ENCODE assay signal across 7 mouse cellular contexts in genomic region chr4:108847715-108848504, GRCm38 (mm10). TPM values are rescaled to one million over a fixed set of nuclear protein-coding genes. Genes with fewer than 3 reads are reported as not detected.
A peak's percentile ranks its signal among the peaks of the same experiment; 100 is the strongest.
DNase-seq lines count a peak whose midpoint lies in the region; ATAC-seq and TF ChIP-seq lines count a peak whose summit lies in the region.

Gene Kti12, plus strand, starts transcription at chr4:108847785.

- 0 out of 2 replicates have a peak, but pooled peaks have one; percentile 13 for TF ChIP-seq POLR2A in small intestine, adult 2 months (IDR thresholded peaks at IDR 0.05; ENCODE audit: low read depth, low read length)

- no peaks in the 10 kb centered on the region for H3K27me3 ChIP-seq in intestine, postnatal 0 days (replicated peaks; ENCODE audit: control insufficient read depth, insufficient read depth, low read length)
- H3K27me3 ChIP-seq in midbrain, embryonic 12.5 days, result no peaks in the 10 kb centered on the region
- no peaks in the 10 kb centered on the region for H3K27me3 ChIP-seq in small intestine, adult 2 months (ENCODE audit: control insufficient read depth, insufficient read depth, low read length)

- peak; percentile 80 for ATAC-seq in intestine, postnatal 0 days
- peak; percentile 88 for ATAC-seq in midbrain, embryonic 12.5 days (ENCODE audit: low FRiP score, low read depth)

- no peaks in the 10 kb centered on the region; the same call in 1 of the 2 replicates for H3K36me3 ChIP-seq in intestine, postnatal 0 days (ENCODE audit: control insufficient read depth, insufficient read depth)
- 0 out of 2 replicates have a peak, but pooled peaks cover 4% of the 10 kb centered on the region for H3K36me3 ChIP-seq in midbrain, embryonic 12.5 days
- peaks cover 8% of the 10 kb centered on the region; the same call in 1 of the 2 replicates for H3K36me3 ChIP-seq in small intestine, adult 2 months (ENCODE audit: control insufficient read depth, insufficient read depth, low read length)

- peak within 1 kb of the TSS; percentile 85 for H3K4me3 ChIP-seq in intestine, postnatal 0 days (ENCODE audit: low read depth, low read length)
- peak within 1 kb of the TSS; percentile 85 for H3K4me3 ChIP-seq in midbrain, embryonic 12.5 days
- peak within 1 kb of the TSS; percentile 98 for H3K4me3 ChIP-seq in small intestine, adult 2 months (ENCODE audit: low read depth, low read length)

- 0 out of 2 replicates have a peak, but pooled peaks cover 5% of the 10 kb centered on the region for H3K4me1 ChIP-seq in intestine, postnatal 0 days (replicated peaks; ENCODE audit: control insufficient read depth, insufficient read depth, low read length)
- H3K4me1 ChIP-seq in midbrain, embryonic 12.5 days, result peaks cover 16% of the 10 kb centered on the region
- peaks cover 8% of the 10 kb centered on the region; the same call in 1 of the 2 replicates for H3K4me1 ChIP-seq in small intestine, adult 2 months (ENCODE audit: control insufficient read depth, insufficient read depth, insufficient read length, low read length)

- no peak for TF ChIP-seq CTCF in intestine, postnatal 0 days (IDR thresholded peaks at IDR 0.05; ENCODE audit: low read depth)
- no peak for TF ChIP-seq CTCF in small intestine, adult 2 months (IDR thresholded peaks at IDR 0.05; ENCODE audit: extremely low read depth, insufficient read length, insufficient replicate concordance, low read depth, low read length)

- no peaks in the 10 kb centered on the region for H3K9me3 ChIP-seq in intestine, postnatal 0 days (ENCODE audit: control insufficient read depth)
- H3K9me3 ChIP-seq in midbrain, embryonic 12.5 days, result no peaks in the 10 kb centered on the region

- peak within 1 kb of the TSS; percentile 77 for H3K9ac ChIP-seq in intestine, postnatal 0 days (ENCODE audit: low read depth, low read length)
- peak within 1 kb of the TSS; percentile 82 for H3K9ac ChIP-seq in midbrain, embryonic 12.5 days (replicated peaks)

- intact Hi-C loops in left cerebral cortex, postnatal 4 days (cut with DNase I), result no loop called here

- H3K4me2 ChIP-seq in intestine, postnatal 0 days (replicated peaks; ENCODE audit: low read depth), result peak within 1 kb of the TSS; percentile 92
- peak within 1 kb of the TSS; percentile 92 for H3K4me2 ChIP-seq in midbrain, embryonic 12.5 days (replicated peaks)

- DNase-seq in adrenal gland, adult 8-10 months, result peak; percentile 80
- peak; percentile 81 for DNase-seq in embryo, embryonic 9.5 days (ENCODE audit: extremely low spot score)
- no peak for DNase-seq in gonadal fat pad, adult 2 months (ENCODE audit: low read depth)
- peak; percentile 81 for DNase-seq in left cerebral cortex, postnatal 4 days

- peak within 1 kb of the TSS; percentile 91 for H3K27ac ChIP-seq in intestine, postnatal 0 days (ENCODE audit: low read depth, low read length)
- peak within 1 kb of the TSS; percentile 75 for H3K27ac ChIP-seq in midbrain, embryonic 12.5 days (replicated peaks)
- H3K27ac ChIP-seq in small intestine, adult 2 months (ENCODE audit: insufficient read depth, low read depth, low read length), result peak within 1 kb of the TSS; percentile 45

- WGBS in intestine, postnatal 0 days, result under 1% methylated on average over 73 of the region's 77 CpGs
- WGBS in midbrain, embryonic 12.5 days, result under 1% methylated on average over 77 of the region's 77 CpGs
- under 1% methylated on average over 77 of the region's 77 CpGs for WGBS in small intestine, adult 2 months

RNA-seq across cellular contexts. Expression of gene Kti12, which starts in this region (rescaled TPM):
- total RNA-seq in adrenal gland, adult 8-10 months (2022), result 10 to 100 TPM; 30.5 to 36.2 (median 31.8) TPM
- 26.0 and 27.1 TPM in 2 replicates for polyA plus RNA-seq in gonadal fat pad, adult 2 months (2012; rRNA removed)
- polyA plus RNA-seq in intestine, postnatal 0 days (2015; fragmentation: Nextera tagmentation; extraction: Ambion mirVana), result 20.4 and 22.7 TPM in 2 replicates
- 10 to 100 TPM; 17.4 to 19.2 TPM for total RNA-seq in left cerebral cortex, postnatal 4 days (2021)
- polyA plus RNA-seq in midbrain, embryonic 12.5 days (2016; fragmentation: Nextera tagmentation; extraction: Ambion mirVana), result 36.6 and 44.3 TPM in 2 replicates
- polyA plus RNA-seq in small intestine, adult 2 months (2012; rRNA removed), result 22.0 and 24.1 TPM in 2 replicates
